Mouse (Mus musculus) olfactory bulb, adult 2 months (tissue): ENCODE measurements around the gene Lamtor1. TPM values are rescaled to one million over a fixed set of nuclear protein-coding genes. Genes with fewer than 3 reads are reported as not detected.
"Not testable (repeated sequence)": the region's sequence is repeated elsewhere in the genome, so short reads cannot be mapped to it uniquely, and the experiment has no call there.

Source experiments
- H3K27ac ChIP-seq: fragments of 200-500 bp; 2 replicates; pipeline ENCODE4 v1.5.1; 2012; ENCODE audit warnings: low read depth, low read length; ENCODE audit not compliant: insufficient read depth
- H3K4me1 ChIP-seq: fragments of 200-500 bp; 2 replicates; pipeline ENCODE4 v1.6.1; 2012; ENCODE audit warnings: low read length; ENCODE audit not compliant: control insufficient read depth, insufficient read depth
- H3K4me3 ChIP-seq: fragments of 200-500 bp; 2 replicates; pipeline ENCODE4 v1.5.1; 2012; ENCODE audit warnings: mild to moderate bottlenecking, low read depth, low read length, moderate library complexity; ENCODE audit not compliant: insufficient read depth
- CTCF ChIP-seq: fragments of 200-500 bp; IDR thresholded peaks from 2 replicates; pipeline ENCODE4 v1.5.1; 2012; ENCODE audit warnings: low read depth, mild to moderate bottlenecking, low read length, moderate library complexity; ENCODE audit not compliant: insufficient read depth
- POLR2A ChIP-seq: fragments of 200-500 bp; IDR thresholded peaks from 2 replicates; pipeline ENCODE4 v1.6.1; 2012; ENCODE audit warnings: mild to moderate bottlenecking, low read depth, low read length, moderate library complexity; ENCODE audit not compliant: insufficient read depth
- WGBS: fragments of 180-500 bp; shearing (Covaris S2); methylation state at CpG from one replicate; pipeline ENCODE4 v1.1.7; 2018; 5-methylcytosine and 5-hydroxymethylcytosine counted together
- polyA plus RNA-seq: library from polyadenylated mRNA; stranded (reverse); fragments of >200 nt; gene quantifications from 2 replicates; pipeline ENCODE4 v1.2.4, GENCODE M21; 2012; ENCODE audit warnings: low replicate concordance; ENCODE audit not compliant: missing spikeins, insufficient read depth, insufficient read length

Gene Lamtor1
- polyA plus RNA-seq, 1 experiment = not detected

DNA sequence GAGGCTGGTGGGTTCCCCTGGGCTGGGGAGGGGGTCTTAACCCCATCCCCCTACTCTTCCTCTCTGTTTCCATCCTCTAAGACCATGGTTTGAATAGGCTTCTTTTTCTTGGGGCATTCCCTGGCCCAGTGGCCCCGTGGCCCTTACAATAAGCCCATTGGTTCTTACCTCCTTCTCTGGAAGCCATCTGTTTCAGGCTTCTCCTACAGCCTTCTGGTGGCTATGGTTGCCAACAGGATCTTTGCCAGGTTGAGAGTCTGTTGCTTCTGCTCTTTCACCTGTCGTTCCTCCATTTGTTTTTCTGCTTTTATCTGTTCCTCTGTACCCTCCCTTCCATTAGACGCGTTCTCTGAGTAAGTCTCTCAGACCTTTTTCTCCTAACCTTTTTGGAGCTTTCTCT, 31.9 kb downstream of the Lamtor1 start:
- TF ChIP-seq POLR2A (no peak), CTCF (no peak)
- no peak overlapping the region for H3K4me3 ChIP-seq
- H3K4me1 ChIP-seq = peaks cover 7% of the 10 kb centered on the region; the same call in 1 of the 2 replicates
- WGBS = 48% methylated on average over 4 of the region's 4 CpGs
- H3K27ac ChIP-seq = 0 out of 2 replicates have a peak overlapping the region, but pooled peaks have one; percentile 52

- Histone ChIP-seq H3K4me1 (peaks cover 7% of the 10 kb centered on the region; the same call in 1 of the 2 replicates), H3K27ac (no peak overlapping the region), H3K4me3 (no peak overlapping the region)
- WGBS = 76% methylated on average over 2 of the region's 2 CpGs
- TF ChIP-seq CTCF (no peak), POLR2A (no peak)
These were observed 32.6 kb downstream of the Lamtor1 start for GRCm38 (mm10) chr7:101938348-101938747.

DNA sequence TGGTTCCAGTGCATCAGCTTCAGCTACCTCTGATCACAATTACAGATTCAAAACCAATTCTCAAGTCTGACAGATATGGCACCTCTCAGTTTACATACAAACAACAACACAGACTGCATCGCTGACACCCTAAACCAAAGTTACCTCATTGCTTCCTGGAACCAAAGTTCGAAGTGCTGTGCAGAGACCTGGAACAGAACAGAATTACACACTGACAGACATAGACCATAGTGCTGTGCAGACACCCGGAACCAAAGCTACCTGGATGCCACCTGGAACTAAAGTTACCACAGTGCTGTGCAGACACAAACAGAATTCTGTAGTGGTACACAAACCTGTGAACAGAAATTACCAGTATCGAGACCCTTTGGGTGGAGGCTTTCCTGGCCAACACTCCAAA, 34.1 kb downstream of the Lamtor1 start:
- Histone ChIP-seq H3K4me3 (no peak overlapping the region), H3K4me1 (peaks cover 6% of the 10 kb centered on the region; the same call in 1 of the 2 replicates), H3K27ac (no peak overlapping the region)
- TF ChIP-seq POLR2A (no peak), CTCF (no peak)
- WGBS = 95% methylated on average over 4 of the region's 4 CpGs

DNA sequence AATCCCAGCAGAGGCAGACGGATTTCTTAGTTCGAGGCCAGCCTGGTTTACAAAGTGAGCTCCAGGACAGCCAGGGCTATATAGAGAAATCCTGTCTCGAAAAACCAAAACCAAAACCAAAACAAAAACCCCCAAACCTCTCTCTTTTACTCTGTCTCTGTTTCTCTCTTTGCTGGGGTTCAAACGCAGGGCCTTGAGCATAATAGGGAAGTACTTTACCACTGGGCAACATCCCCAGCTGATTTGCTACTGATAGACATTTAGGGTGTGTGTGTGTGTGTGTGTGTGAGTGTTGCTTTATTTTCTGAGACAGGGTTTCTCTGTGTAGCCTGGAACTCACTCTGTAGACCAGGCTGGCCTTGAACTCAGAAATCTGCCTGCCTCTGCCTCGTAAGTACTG, 43.3 kb downstream of the Lamtor1 start:
- not testable (repeated sequence) for H3K27ac ChIP-seq, H3K4me3 ChIP-seq, H3K4me1 ChIP-seq
- WGBS = 85% methylated on average over 5 of the region's 5 CpGs

- TF ChIP-seq POLR2A (no peak), CTCF (no peak)
These were observed 45.9 kb downstream of the Lamtor1 start for GRCm38 (mm10) chr7:101951648-101952047.

DNA sequence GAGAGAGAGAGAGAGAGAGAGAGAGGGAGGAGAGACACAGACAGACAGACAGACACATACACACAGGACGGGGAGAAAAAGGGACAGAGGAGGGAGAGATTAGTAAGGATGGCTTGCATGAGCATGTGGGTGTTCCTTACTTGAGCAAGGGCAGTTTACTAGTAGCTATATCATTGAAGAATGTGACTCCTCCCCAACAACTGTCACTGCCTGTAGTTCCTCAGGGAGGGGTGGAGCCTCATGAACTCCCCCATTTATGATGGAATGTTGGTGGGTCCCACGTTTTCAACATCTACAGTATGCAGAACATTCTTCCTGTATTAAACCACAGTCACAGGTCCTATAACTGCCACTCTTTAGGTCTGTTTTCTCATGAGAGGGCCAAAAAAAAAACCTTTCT, 46.4 kb downstream of the Lamtor1 start:
- 47% methylated on average over 2 of the region's 2 CpGs for WGBS
- Histone ChIP-seq H3K4me1 (no peaks in the 10 kb centered on the region), H3K27ac (no peak overlapping the region), H3K4me3 (no peak overlapping the region)
- no peak for TF ChIP-seq CTCF
- no peak for TF ChIP-seq POLR2A

More at GRCm38 (mm10) chr7:101951648-101952047, 45.9 kb downstream of the Lamtor1 start:
- 70% methylated on average over 1 of the region's 1 CpGs for WGBS
- Histone ChIP-seq H3K4me3 (no peak overlapping the region), H3K4me1 (no peaks in the 10 kb centered on the region), H3K27ac (no peak overlapping the region)

DNA sequence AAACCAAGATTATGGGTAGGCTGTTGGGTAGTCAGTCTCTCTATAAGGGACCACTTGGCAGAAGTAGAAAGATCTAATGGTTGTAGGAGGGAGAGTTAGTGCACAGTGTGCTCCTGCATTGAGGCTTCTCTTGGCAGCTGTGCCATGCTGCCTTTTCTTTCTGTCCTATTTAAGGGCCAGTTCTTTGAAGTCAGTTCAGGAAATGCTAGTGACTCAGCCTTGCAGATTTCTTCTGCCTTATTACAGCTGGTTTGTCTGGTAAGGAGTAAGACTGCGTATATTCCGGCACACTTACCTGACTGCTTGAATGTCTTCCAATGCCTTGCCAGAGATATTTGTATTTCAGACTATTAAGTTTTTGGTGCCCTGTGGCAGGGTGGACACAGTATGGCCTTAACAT, 48.5 kb downstream of the Lamtor1 start:
- TF ChIP-seq CTCF (no peak), POLR2A (no peak)
- WGBS = 14% methylated on average over 2 of the region's 2 CpGs
- peak overlapping the region; percentile 80 for H3K27ac ChIP-seq
- H3K4me1 ChIP-seq = no peaks in the 10 kb centered on the region
- H3K4me3 ChIP-seq = no peak overlapping the region

- Histone ChIP-seq H3K4me3 (no peak overlapping the region), H3K27ac (no peak overlapping the region), H3K4me1 (no peaks in the 10 kb centered on the region)
- 80% methylated on average over 2 of the region's 2 CpGs for WGBS
- TF ChIP-seq POLR2A (no peak), CTCF (no peak)
These were observed 49.6 kb downstream of the Lamtor1 start for GRCm38 (mm10) chr7:101955276-101955675.

DNA sequence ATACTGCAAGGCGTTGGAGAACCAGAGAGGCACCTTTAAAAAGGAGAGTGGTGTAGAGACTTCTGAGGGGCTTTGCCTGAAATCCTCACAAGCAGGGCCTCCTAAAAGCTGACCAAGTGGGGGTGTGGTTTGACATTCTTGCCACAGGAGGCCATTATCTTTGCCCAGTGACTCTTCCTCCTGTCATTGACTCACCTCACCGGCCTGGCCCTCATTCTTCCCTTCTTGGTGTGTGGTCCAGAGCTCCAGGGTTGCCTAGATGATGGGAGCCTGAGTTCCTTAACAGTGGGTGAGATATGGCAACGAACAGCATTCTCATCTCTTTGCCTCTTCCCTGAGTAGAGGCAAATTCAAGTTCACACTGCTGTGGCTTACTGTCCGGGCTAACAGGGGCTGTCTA, 50.2 kb downstream of the Lamtor1 start:
- H3K4me1 ChIP-seq = no peaks in the 10 kb centered on the region
- H3K27ac ChIP-seq = no peak overlapping the region
- 67% methylated on average over 4 of the region's 4 CpGs for WGBS
- TF ChIP-seq POLR2A = no peak
- TF ChIP-seq CTCF = no peak
- H3K4me3 ChIP-seq = no peak overlapping the region

DNA sequence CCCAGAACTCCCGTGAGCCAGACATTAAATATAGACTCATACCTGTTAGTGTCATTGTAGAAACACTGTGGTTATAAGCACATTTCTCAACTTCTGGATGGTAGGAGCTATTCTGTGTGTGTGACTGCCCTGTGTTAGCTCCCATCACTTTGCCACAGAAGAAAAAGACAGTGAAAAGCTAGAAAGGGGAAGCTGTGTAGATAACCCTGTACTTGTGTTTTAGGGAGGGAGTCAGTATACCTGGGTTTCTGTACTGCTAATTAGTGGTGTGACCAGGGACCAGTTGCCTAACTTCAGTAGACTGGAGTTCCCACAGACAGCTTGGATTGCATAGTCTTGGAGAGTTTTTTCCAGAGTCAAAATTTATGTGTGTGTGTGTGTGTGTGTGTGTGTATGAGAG, 50.8 kb downstream of the Lamtor1 start:
- Histone ChIP-seq H3K4me1 (no peaks in the 10 kb centered on the region), H3K27ac (no peak overlapping the region), H3K4me3 (no peak overlapping the region)
- TF ChIP-seq CTCF (no peak), POLR2A (no peak)
- WGBS = 85% methylated on average over 1 of the region's 1 CpGs

- Histone ChIP-seq H3K4me3 (no peak overlapping the region), H3K27ac (no peak overlapping the region), H3K4me1 (no peaks in the 10 kb centered on the region)
- 92% methylated on average over 5 of the region's 5 CpGs for WGBS
- TF ChIP-seq POLR2A = no peak
- TF ChIP-seq CTCF = no peak
These were observed 51.2 kb downstream of the Lamtor1 start for GRCm38 (mm10) chr7:101956911-101957310.
